Mouse (Mus musculus) ES-E14 (cell line): ENCODE measurements around the gene Mitf.

Experiments used
- CHD2 ChIP-seq: IDR thresholded peaks from 2 replicates; pipeline ENCODE4 v1.6.1; 2014; ENCODE audit warnings: mild to moderate bottlenecking, low read depth, low read length, inconsistent platforms
- MAFK ChIP-seq: IDR thresholded peaks from 2 replicates; pipeline ENCODE4 v1.6.1; 2014; ENCODE audit warnings: mild to moderate bottlenecking, low read depth, low read length, inconsistent platforms; ENCODE audit not compliant: insufficient read depth
- ZC3H11A ChIP-seq: IDR thresholded peaks from 2 replicates; pipeline ENCODE4 v1.6.1; 2012; ENCODE audit warnings: low read depth, mild to moderate bottlenecking, inconsistent platforms, low read length, borderline replicate concordance

- TF ChIP-seq CHD2 (no peak), MAFK (no peak), ZC3H11A (no peak)
Measured at GRCm38 (mm10) chr6:97880363-97880762, 73.5 kb downstream of the Mitf start.
